Mouse (Mus musculus) bone marrow macrophage, adult 2 months (primary cell): ENCODE measurements around the gene Aacs.

ENCODE experiments used
- CTCF ChIP-seq: IDR thresholded peaks from 2 replicates; pipeline ENCODE4 v1.5.1; 2012; ENCODE audit warnings: low read depth, mild to moderate bottlenecking, low read length, moderate library complexity
- POLR2A ChIP-seq: IDR thresholded peaks from 2 replicates; pipeline ENCODE4 v1.6.1; 2012; ENCODE audit warnings: mild to moderate bottlenecking, low read depth, low read length, borderline replicate concordance

- TF ChIP-seq CTCF (no peak), POLR2A (no peak)
Measured at GRCm38 (mm10) chr5:125488116-125488455, 12.5 kb downstream of the Aacs start.
